Mouse (Mus musculus) colon, adult 2 months (tissue): ENCODE results near the gene Atp6v0e2. TPM values are rescaled to one million over a fixed set of nuclear protein-coding genes. Genes with fewer than 3 reads are reported as not detected.

Source experiments
- polyA plus RNA-seq: library from polyadenylated mRNA; depleted of rRNA; stranded (reverse); fragments of >200 nt; gene quantifications from 2 replicates; pipeline ENCODE4 v1.2.3, GENCODE M21; 2012; rRNA removed

Gene Atp6v0e2
- 40.5 and 51.5 TPM in 2 replicates for polyA plus RNA-seq

GRCm38 (mm10) chr6:48537105-48537954 lies at the start of gene Atp6v0e2:
Atp6v0e2 (plus strand) TSS chr6:48537615.

GRCm38 (mm10) chr6:48554280-48555103 lies 17.1 kb downstream of the Atp6v0e2 start, which contains the start of gene Lrrc61:
Lrrc61 (plus strand) TSS chr6:48554796.

GRCm38 (mm10) chr6:48572572-48573061 lies 35.2 kb downstream of the Atp6v0e2 start, which contains the start of gene Rarres2:
Rarres2 (minus strand) TSS chr6:48572789.

GRCm38 (mm10) chr6:48589194-48589750 lies 51.9 kb downstream of the Atp6v0e2 start, which contains the start of gene Gm45021:
Gm45021 (plus strand) TSS chr6:48589610.

Other genes starting within 250 kb of the Atp6v0e2 start
- 19.6 and 20.4 TPM in 2 replicates for gene Krba1, start 142.0 kb upstream of the Atp6v0e2 start, polyA plus RNA-seq
- gene Zfp467, start 91.8 kb upstream of the Atp6v0e2 start, polyA plus RNA-seq = 107 and 109 TPM in 2 replicates
- gene Sspo, start 89.4 kb upstream of the Atp6v0e2 start, polyA plus RNA-seq = 8.5 and 10.9 TPM in 2 replicates
- gene Lrrc61, start 17.2 kb downstream of the Atp6v0e2 start, polyA plus RNA-seq = 17.5 and 23.2 TPM in 2 replicates
- 121 and 133 TPM in 2 replicates for gene Rarres2, start 35.2 kb downstream of the Atp6v0e2 start, polyA plus RNA-seq
- gene Gm45021, start 52.0 kb downstream of the Atp6v0e2 start, polyA plus RNA-seq = not detected in 2 replicates
- gene Repin1, start 56.3 kb downstream of the Atp6v0e2 start, polyA plus RNA-seq = 51.4 and 56.7 TPM in 2 replicates
- 0.88 and 1.0 TPM in 2 replicates for gene Gm44965, start 56.3 kb downstream of the Atp6v0e2 start, polyA plus RNA-seq
- gene Zfp775, start 64.4 kb downstream of the Atp6v0e2 start, polyA plus RNA-seq = 12.6 and 15.4 TPM in 2 replicates
- gene AI854703, start 89.1 kb downstream of the Atp6v0e2 start, polyA plus RNA-seq = 56.4 and 73.1 TPM in 2 replicates
- 1.1 and 1.5 TPM in 2 replicates for gene Gimap8, start 109.6 kb downstream of the Atp6v0e2 start, polyA plus RNA-seq
- gene Gimap9, start 138.5 kb downstream of the Atp6v0e2 start, polyA plus RNA-seq = 1.5 and 1.9 TPM in 2 replicates
- gene Gimap4, start 146.9 kb downstream of the Atp6v0e2 start, polyA plus RNA-seq = 2.8 and 3.0 TPM in 2 replicates
- gene Gimap6, start 170.6 kb downstream of the Atp6v0e2 start, polyA plus RNA-seq = 2.7 and 2.9 TPM in 2 replicates
- gene Gm28053, start 181.0 kb downstream of the Atp6v0e2 start, polyA plus RNA-seq = not detected in 2 replicates
- gene Gimap7, start 181.0 kb downstream of the Atp6v0e2 start, polyA plus RNA-seq = 0.36 and 0.84 TPM in 2 replicates
- 8.0 and 8.9 TPM in 2 replicates for gene Gimap1, start 201.4 kb downstream of the Atp6v0e2 start, polyA plus RNA-seq
- 4.9 and 5.8 TPM in 2 replicates for gene Gimap5, start 208.6 kb downstream of the Atp6v0e2 start, polyA plus RNA-seq
- gene Gimap3, start 233.2 kb downstream of the Atp6v0e2 start, polyA plus RNA-seq = 4.9 and 5.6 TPM in 2 replicates